Mouse (Mus musculus): ENCODE results near the gene Plvap. TPM values are rescaled to one million over a fixed set of nuclear protein-coding genes. Genes with fewer than 3 reads are reported as not detected.

Gene Plvap
- total and polyA plus RNA-seq, 3 experiments, result 11.7 to 20.4 TPM; not detected in 1

GRCm38 (mm10) chr8:71495811-71496210, 15.7 kb downstream of the Plvap start:
- Histone ChIP-seq H3K9ac (ENCODE audit: control insufficient read depth, low read depth, low read length, poor library complexity, severe bottlenecking) (no peak overlapping the region), H3K27me3 (ENCODE audit: control insufficient read depth in 1 of 2, insufficient read depth in 2 of 2, low read length in 2 of 2) (no peaks in the 10 kb centered on the region), H3K4me1 (ENCODE audit: control insufficient read depth in 1 of 2, insufficient read depth in 2 of 2, low read length in 2 of 2) (no peaks in the 10 kb centered on the region), H3K4me3 (ENCODE audit: control insufficient read depth in 1 of 2, insufficient read depth in 1 of 2, low read depth in 2 of 2, low read length in 2 of 2) (no peak overlapping the region), H3K36me3 (ENCODE audit: control insufficient read depth in 1 of 2, insufficient read depth in 2 of 2, low read length in 2 of 2) (peaks cover 0 to 4% of the 10 kb centered on the region in 2 experiments; a peak in 2 of 4 replicates), H3K9me3 (replicated peaks; ENCODE audit: insufficient read depth, low read length) (no peaks in the 10 kb centered on the region), H3K79me2 (ENCODE audit: control insufficient read depth, insufficient read depth, low read length, poor library complexity) (no peaks in the 10 kb centered on the region), H3K27ac (ENCODE audit: control insufficient read depth, low read depth, low read length) (no peak overlapping the region)
- DNase-seq (ENCODE audit: low read depth, low spot score), result no peak
- no peak for TF ChIP-seq E2F4 (IDR thresholded peaks at IDR 0.05; ENCODE audit: borderline replicate concordance, low read depth, low read length)
- no peak for TF ChIP-seq USF1 (IDR thresholded peaks at IDR 0.05; ENCODE audit: low read depth, low read length)
- no peak for TF ChIP-seq NELFE (IDR thresholded peaks at IDR 0.05; ENCODE audit: low read depth, low read length)
- no peak for TF ChIP-seq CTCF (IDR thresholded peaks at IDR 0.05 in 2 of 3, conservative IDR thresholded peaks at IDR 0.05 in 1 of 3; ENCODE audit: control insufficient read depth in 1 of 3, insufficient read depth in 1 of 3, low read depth in 2 of 3, low read length in 3 of 3, poor library complexity in 1 of 3, severe bottlenecking in 1 of 3)
- no peak for TF ChIP-seq SIN3A (IDR thresholded peaks at IDR 0.05; ENCODE audit: low read length)
- TF ChIP-seq ZC3H11A (IDR thresholded peaks at IDR 0.05; ENCODE audit: low read depth, low read length), result no peak
- TF ChIP-seq ELF1 (IDR thresholded peaks at IDR 0.05; ENCODE audit: low read depth, low read length), result no peak
- no peak for TF ChIP-seq MXI1 (IDR thresholded peaks at IDR 0.05; ENCODE audit: low read depth, low read length)
- no peak for TF ChIP-seq JUND (IDR thresholded peaks at IDR 0.05; ENCODE audit: low read depth, low read length)
- no peak for TF ChIP-seq ZNF384 (IDR thresholded peaks at IDR 0.05; ENCODE audit: low read depth, low read length)
- TF ChIP-seq MAFK (IDR thresholded peaks at IDR 0.05; ENCODE audit: borderline replicate concordance, low read depth, low read length), result no peak
- no peak for TF ChIP-seq CHD2 (IDR thresholded peaks at IDR 0.05; ENCODE audit: low read length)
- no peak for TF ChIP-seq TAL1 (IDR thresholded peaks at IDR 0.05; ENCODE audit: low read length)
- no peak for TF ChIP-seq MEF2A (IDR thresholded peaks at IDR 0.05; ENCODE audit: extremely low read depth, insufficient replicate concordance, low read depth, low read length, poor library complexity, severe bottlenecking)
- no peak for TF ChIP-seq CHD1 (IDR thresholded peaks at IDR 0.05; ENCODE audit: low read depth, low read length)
- TF ChIP-seq POLR2AphosphoS2 (IDR thresholded peaks at IDR 0.05; ENCODE audit: low read length), result no peak
- no peak for TF ChIP-seq POLR2A (IDR thresholded peaks at IDR 0.05; ENCODE audit: control insufficient read depth in 1 of 2, insufficient read depth in 1 of 2, low read depth in 1 of 2, low read length in 2 of 2, poor library complexity in 1 of 2)
- no peak for TF ChIP-seq BHLHE40 (IDR thresholded peaks at IDR 0.05; ENCODE audit: borderline replicate concordance, low read depth, low read length)
- no peak for TF ChIP-seq TBP (IDR thresholded peaks at IDR 0.05; ENCODE audit: low read depth, low read length)

- TF ChIP-seq ZKSCAN1 (IDR thresholded peaks at IDR 0.05; ENCODE audit: low read depth, low read length) (no peak), RAD21 (IDR thresholded peaks at IDR 0.05; ENCODE audit: low read depth, low read length) (peak; percentile 45), CTCF (IDR thresholded peaks at IDR 0.05 in 2 of 3, conservative IDR thresholded peaks at IDR 0.05 in 1 of 3; ENCODE audit: control insufficient read depth in 1 of 3, insufficient read depth in 1 of 3, low read depth in 2 of 3, low read length in 3 of 3, poor library complexity in 1 of 3, severe bottlenecking in 1 of 3) (peak; percentile 48 to 87 (median 66)), EP300 (IDR thresholded peaks at IDR 0.05; ENCODE audit: low read depth in 1 of 2, low read length in 2 of 2) (no peak), USF1 (IDR thresholded peaks at IDR 0.05; ENCODE audit: low read depth, low read length) (no peak), MAZ (IDR thresholded peaks at IDR 0.05; ENCODE audit: low read depth, low read length) (no peak), SMC3 (IDR thresholded peaks at IDR 0.05; ENCODE audit: low read depth, low read length) (peak; percentile 62), ZNF384 (IDR thresholded peaks at IDR 0.05; ENCODE audit: low read depth, low read length) (peak; percentile 95), GABPA (IDR thresholded peaks at IDR 0.05; ENCODE audit: low read depth, low read length) (no peak)
- Histone ChIP-seq H3K4me1 (ENCODE audit: control insufficient read depth in 1 of 2, insufficient read depth in 2 of 2, low read length in 2 of 2) (no peaks in the 10 kb centered on the region), H3K27ac (ENCODE audit: control insufficient read depth, low read depth, low read length) (no peak overlapping the region), H3K4me3 (ENCODE audit: control insufficient read depth in 1 of 2, insufficient read depth in 1 of 2, low read depth in 2 of 2, low read length in 2 of 2) (no peak overlapping the region), H3K9ac (ENCODE audit: control insufficient read depth, low read depth, low read length, poor library complexity, severe bottlenecking) (no peak overlapping the region), H3K9me3 (replicated peaks; ENCODE audit: insufficient read depth, low read length) (no peaks in the 10 kb centered on the region), H3K79me2 (ENCODE audit: control insufficient read depth, insufficient read depth, low read length, poor library complexity) (no peaks in the 10 kb centered on the region; the same call in 1 of the 2 replicates), H3K27me3 (ENCODE audit: control insufficient read depth in 1 of 2, insufficient read depth in 2 of 2, low read length in 2 of 2) (no peaks in the 10 kb centered on the region), H3K36me3 (ENCODE audit: control insufficient read depth in 1 of 2, insufficient read depth in 2 of 2, low read length in 2 of 2) (peaks cover 0 to 4% of the 10 kb centered on the region in 2 experiments; a peak in 2 of 4 replicates)
- peak; percentile 86 for DNase-seq (ENCODE audit: low read depth, low spot score)
Observed at GRCm38 (mm10) chr8:71495039-71495438, 16.5 kb downstream of the Plvap start.

All from MEL (cell line).